Mouse (Mus musculus): ENCODE data around the gene Tspan14. TPM values are rescaled to one million over a fixed set of nuclear protein-coding genes. Genes with fewer than 3 reads are reported as not detected.

Tspan14 gene
- total RNA-seq, 2 experiments from 2014 or later: 16.3 to 16.8 TPM

DNA sequence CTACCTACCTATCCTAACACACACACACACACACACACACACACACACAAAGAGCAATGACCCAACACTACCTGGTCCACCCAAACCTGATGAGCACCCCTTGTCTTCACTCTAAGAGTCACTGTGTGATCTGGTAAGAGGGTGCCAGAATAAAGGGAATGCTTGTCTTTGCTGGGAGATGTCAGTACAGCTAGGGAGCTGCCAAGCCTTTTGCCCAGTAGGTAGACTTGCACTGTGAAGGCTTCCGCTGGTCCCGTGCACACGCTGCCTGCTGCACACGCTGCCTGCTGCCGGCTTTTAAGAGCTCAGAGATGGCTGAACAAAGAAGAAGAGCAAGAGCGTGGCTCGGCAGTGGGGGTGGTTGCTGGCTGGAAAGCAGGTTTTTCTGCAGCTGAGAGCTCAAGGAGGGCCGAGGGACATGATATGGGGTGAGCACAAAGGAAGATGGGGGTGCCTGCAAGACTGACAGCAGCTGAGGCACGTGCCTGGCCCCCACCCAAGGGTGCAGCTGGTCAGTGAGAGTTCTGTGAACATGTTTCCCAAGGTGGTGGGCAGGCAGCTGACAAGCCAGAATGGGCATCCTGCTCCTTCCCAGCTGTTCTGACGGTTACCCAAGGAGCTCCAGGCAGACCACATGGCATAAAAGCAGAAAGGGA lies 10.9 kb downstream of the Tspan14 start:
- intact Hi-C loops (cut with DNase I; ENCODE audit: low total_unique reads): no loop called here
- DNase-seq: peak; percentile 61

DNA sequence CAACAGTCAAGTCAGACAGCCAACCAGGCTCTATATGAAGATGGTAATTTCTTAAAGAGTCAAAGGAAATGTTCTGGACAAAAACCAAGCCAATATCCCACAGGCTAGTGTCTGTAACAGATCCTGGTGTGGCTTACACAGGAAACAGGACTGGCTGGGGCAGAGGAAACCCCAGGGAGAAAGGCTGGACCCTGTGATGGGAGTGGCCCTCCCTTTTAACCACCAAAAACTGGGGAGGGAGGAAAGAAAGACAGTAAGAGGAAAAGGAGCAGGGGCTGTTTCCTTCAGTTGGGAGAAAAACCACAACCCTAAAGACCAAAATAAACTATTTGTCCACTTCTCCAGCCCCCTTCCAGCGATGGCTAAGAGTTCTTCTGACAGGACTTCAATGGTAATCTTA lies 11.5 kb downstream of the Tspan14 start:
- DNase-seq: no peak
- intact Hi-C loops (cut with DNase I; ENCODE audit: low total_unique reads): no loop called here

- DNase-seq: no peak
- intact Hi-C loops (cut with DNase I; ENCODE audit: low total_unique reads): no loop called here
These were observed 13.2 kb downstream of the Tspan14 start for GRCm38 (mm10) chr14:40953381-40953780.

DNA sequence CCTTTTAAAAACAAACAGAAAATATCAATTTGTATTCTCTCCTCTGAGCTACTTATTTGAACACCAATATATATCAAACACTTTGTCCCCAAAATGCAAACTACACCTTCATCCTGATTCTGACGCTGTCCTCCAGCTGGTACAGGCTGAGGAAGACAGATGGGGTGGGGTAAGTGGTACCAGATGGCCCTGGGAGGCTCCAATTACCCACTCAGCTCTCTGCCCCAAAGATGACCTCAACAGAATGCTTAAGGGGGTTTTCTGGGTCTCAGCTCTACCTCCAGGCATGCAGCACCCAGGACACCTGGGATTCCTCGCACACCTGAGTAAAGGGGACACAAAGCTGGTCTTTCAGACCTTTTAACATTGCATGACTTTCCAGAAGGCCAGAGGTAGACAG lies 13.9 kb downstream of the Tspan14 start:
- intact Hi-C loops (cut with DNase I; ENCODE audit: low total_unique reads): no loop called here
- DNase-seq: no peak

GRCm38 (mm10) chr14:40952301-40952700 lies 14.3 kb downstream of the Tspan14 start:
- DNase-seq: no peak
- intact Hi-C loops (cut with DNase I; ENCODE audit: low total_unique reads): no loop called here

- intact Hi-C loops (cut with DNase I; ENCODE audit: low total_unique reads): no loop called here
- no peak for DNase-seq
These were observed 16.6 kb downstream of the Tspan14 start for GRCm38 (mm10) chr14:40949730-40950614.

DNA sequence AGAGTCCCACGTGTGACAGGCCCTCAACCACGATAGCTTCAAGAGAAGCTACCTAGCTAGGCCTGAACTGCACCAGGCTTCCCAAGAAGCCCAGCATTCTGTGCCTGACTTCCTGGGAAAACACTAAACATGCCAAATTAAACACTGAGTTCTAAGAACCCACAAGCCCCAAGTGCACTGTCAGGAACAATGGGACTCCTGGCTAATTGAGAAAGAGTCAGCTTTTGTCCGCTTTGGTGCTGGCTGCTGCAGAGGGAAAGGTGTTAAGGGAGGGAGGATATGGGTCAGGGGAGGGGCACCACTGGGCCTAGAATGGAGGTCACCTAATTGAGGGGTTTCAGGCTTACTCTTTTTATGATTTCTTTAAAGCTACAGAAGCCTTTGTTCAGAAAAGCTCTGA lies 17.6 kb downstream of the Tspan14 start:
- intact Hi-C loops (cut with DNase I; ENCODE audit: low total_unique reads): no loop called here
- no peak for DNase-seq

DNA sequence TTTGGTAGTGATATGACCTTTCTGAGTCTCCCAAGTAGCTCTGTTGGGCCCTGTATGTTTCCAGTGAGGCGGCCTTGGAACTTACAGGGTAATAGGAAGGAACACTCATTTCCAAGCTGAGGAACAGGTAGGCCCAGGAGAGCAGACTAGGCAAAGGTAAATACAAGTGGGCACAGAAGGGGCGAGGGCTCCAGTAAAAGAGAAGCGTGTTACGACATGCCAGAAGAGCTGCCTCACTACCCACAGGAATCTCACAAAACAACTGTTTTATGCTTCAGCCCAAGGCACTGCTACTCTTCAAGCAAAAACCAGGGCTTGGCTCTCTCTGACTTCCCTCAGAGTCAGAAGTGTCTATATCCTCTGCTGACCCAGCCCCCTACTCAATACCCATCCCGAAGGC lies 18.1 kb downstream of the Tspan14 start:
- intact Hi-C loops (cut with DNase I; ENCODE audit: low total_unique reads): no loop called here
- no peak for DNase-seq

- no peak for DNase-seq
- intact Hi-C loops (cut with DNase I; ENCODE audit: low total_unique reads): no loop called here
These were observed 18.9 kb downstream of the Tspan14 start for GRCm38 (mm10) chr14:40947431-40948394.

DNA sequence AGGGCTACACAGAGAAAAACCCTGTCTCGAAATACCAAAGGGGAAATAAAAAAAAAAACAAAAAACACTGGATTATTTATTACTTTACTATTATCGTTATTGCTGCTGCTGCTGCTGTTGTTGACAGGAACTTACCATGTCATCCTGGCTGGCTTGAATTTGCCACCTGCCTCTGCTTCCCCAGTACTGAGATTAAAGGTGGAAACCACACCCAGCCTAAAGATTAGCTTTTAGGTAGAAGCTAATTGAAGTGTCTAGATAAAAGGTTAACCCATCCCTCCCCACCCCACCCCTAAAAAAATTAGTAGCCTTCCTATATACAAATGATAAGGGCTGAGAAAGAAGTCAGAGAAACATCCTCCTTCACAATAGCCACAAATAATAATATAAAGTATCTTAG lies 22.8 kb downstream of the Tspan14 start:
- intact Hi-C loops (cut with DNase I; ENCODE audit: low total_unique reads): no loop called here
- DNase-seq: no peak

DNA sequence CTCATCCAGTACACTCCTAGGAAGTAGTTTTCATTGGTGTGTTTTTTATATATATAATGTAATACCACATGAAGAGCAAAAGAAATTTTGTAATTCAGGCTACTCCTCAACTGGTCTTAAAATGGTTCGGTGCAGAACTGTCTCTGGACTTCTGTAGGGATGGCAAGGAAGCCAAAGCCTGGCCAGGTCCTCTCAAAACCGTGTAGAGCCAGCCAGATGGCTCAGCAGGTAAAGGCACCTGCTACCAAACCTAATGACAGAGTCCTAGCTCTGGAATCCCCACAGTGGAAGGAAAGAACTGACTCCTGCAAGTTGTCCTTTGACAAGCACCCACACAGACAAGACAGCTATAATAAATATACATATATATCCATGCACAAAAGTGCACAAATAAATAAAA lies 24.2 kb downstream of the Tspan14 start:
- intact Hi-C loops (cut with DNase I; ENCODE audit: low total_unique reads): no loop called here

GRCm38 (mm10) chr14:40938380-40938987 lies 28.1 kb downstream of the Tspan14 start:
- intact Hi-C loops (cut with DNase I; ENCODE audit: low total_unique reads): no loop called here
- no peak for DNase-seq

More for the DNA sequence above, 24.2 kb downstream of the Tspan14 start:
- no peak for DNase-seq

GRCm38 (mm10) chr14:40937052-40937451 lies 29.6 kb downstream of the Tspan14 start:
- intact Hi-C loops (cut with DNase I; ENCODE audit: low total_unique reads): no loop called here
- DNase-seq: no peak

DNA sequence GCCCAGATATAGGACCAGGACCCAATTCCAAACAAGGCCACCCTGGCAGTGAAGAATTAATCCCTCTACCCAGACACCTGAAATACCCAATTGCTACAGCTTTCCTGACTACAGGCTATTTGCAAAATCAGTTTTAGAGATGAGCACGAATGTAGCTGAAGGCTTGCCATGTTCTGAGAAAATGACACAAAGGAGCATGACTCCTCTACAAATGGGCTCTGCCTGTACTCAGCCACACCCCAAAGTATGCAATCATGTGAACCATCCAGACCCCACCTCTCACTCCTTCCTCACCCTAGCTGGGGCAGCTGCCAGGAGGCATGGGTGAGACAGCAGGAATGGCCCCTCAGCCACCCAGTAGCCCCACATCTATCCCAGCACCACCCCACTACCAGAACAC lies 31.1 kb downstream of the Tspan14 start:
- intact Hi-C loops (cut with DNase I; ENCODE audit: low total_unique reads): no loop called here
- DNase-seq: no peak

GRCm38 (mm10) chr14:40935054-40935453 lies 31.6 kb downstream of the Tspan14 start:
- no peak for DNase-seq
- intact Hi-C loops (cut with DNase I; ENCODE audit: low total_unique reads): no loop called here

DNA sequence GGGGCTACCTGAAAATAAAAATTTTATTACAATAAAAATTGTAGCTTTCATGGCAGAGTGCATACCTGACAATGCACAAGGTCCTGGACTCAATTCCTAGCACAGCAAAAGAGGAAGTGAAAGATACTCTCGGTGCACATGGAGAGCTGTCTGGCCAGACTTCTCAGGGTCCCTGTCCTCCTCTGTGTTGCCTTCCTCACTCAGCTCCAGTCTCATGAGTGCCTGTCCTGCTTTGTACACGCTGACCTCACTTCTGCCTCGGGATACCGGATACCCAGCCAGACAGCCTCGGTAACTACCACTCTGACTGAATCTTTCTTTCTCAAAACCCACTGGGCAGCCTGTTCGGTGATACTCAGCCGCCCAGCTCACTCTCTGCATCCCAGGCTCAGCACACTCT lies 33.3 kb downstream of the Tspan14 start:
- DNase-seq: no peak

DNA sequence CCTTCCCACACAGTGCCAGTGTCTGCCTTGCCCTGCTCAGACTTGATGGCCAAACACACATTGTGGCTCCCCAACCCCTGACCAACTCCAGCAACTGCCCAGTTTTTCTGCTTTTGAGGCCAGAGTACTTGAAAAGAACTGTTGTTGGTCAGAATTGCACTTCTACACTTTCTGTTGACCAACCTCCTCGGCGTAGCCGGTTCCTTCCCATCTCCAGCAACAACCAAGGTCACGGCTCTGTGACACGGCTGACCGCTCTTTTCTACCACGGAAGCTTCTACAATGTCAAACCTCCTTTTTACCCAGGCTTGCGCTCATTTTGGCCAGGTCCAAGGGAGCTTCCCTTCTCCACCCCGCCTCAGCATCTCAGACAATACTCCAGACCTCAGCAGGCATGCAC lies 34.4 kb downstream of the Tspan14 start:
- intact Hi-C loops (cut with DNase I; ENCODE audit: low total_unique reads): no loop called here
- no peak for DNase-seq

More for the DNA sequence above, 33.3 kb downstream of the Tspan14 start:
- intact Hi-C loops (cut with DNase I; ENCODE audit: low total_unique reads): no loop called here

DNA sequence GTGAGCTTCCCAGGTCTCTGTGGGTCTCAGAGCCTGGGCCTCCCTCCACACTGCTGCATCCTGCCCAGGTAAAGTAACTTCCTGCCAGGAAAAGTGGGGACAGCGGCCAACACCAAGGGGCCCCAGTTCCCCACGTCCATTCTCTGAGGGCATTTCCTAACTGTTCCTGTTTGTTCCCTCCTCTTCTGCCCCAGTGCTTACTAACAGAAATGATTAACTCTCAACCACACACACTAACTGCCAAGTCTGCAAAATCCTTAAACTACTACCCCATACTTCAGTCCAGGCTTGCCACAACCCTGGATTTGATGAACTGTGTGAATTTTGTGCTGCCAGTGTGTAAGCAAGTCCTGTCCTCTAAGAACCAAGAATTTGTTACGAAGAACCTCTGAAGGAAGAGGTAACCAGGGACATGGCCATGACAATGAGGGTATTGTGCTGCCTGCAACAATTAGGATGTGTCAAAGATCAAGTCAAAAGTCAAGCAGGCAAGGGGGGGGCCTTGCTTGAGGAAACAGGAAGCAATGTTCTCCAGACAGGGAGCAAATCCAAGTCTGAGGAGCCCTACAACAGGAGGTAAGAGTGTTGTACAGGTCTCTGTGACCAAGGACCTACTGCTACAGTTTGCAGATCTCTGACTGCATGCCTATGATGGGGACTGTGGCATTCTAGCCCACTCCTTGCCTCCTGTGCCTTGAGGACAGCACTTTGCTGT lies 35.3 kb downstream of the Tspan14 start:
- no peak for DNase-seq
- intact Hi-C loops (cut with DNase I; ENCODE audit: low total_unique reads): no loop called here

DNA sequence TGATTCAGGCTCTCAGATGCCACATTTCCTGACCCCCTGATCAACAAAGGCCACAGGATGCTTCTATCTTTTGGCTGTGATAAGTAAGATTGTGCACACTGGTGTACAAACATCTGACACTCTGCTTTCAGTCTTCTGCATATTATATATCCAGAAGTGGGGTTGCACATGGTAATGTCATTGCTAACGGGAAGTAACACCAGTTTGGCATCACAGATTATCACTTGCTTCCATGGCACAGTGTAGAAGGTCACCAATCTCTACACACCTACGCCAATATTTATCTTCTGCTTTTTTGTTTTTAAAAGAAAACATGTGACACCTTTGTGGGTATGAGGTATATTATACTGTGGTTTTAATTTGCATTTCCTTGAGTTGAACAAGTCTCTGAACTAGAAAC lies 36.7 kb downstream of the Tspan14 start:
- intact Hi-C loops (cut with DNase I; ENCODE audit: low total_unique reads): no loop called here
- DNase-seq: no peak
